Comparison of ENCODE assay signal across 20 mouse cellular contexts in the genomic region with DNA sequence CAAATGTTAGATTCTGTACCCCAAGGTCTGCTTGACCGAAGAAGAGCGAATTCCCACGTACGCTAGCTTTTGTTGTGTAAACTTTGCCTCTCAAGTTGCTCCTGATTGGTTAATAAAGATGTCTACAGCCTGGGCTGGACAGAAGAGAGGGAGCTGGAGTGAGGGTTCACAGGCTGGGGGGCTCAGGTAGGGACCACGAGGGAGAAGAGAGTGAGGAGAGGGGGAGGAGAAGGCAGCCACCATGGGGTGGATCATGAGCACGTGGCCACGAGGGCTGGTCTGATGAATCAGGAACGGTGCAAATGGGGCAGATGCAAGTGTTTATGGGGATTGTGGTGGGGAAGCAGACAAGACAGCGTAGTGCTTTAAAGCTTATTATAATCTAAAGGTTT. TPM values are rescaled to one million over a fixed set of nuclear protein-coding genes. Genes with fewer than 3 reads are reported as not detected.
A peak's percentile ranks its signal among the peaks of the same experiment; 100 is the strongest.
DNase-seq lines count a peak whose midpoint lies in the region; ATAC-seq and TF ChIP-seq lines count a peak whose summit lies in the region.
"Had no signal": no experiment of that assay in that cellular context is flagged by ENCODE, and none has a peak within 500 bp of the region (broad histone marks: within the 10 kb centered on the region; RNA-seq: fewer than 3 reads in every experiment).

No protein-coding gene starts in this region.

- H3K36me3 ChIP-seq in kidney, adult 2 months (ENCODE audit: control insufficient read depth, insufficient read depth, low read length) = no peaks in the 10 kb centered on the region
- no peaks in the 10 kb centered on the region for H3K36me3 ChIP-seq in liver, embryonic 16.5 days (ENCODE audit: control insufficient read depth, insufficient read depth)
- H3K36me3 ChIP-seq in intestine, embryonic 14.5 days (ENCODE audit: control insufficient read depth, insufficient read depth, low read length) = no peaks in the 10 kb centered on the region
- no peaks in the 10 kb centered on the region for H3K36me3 ChIP-seq in myocyte (ENCODE audit: control insufficient read depth, insufficient read depth)
- H3K36me3 ChIP-seq: embryonic facial prominence, embryonic 15.5 days; midbrain, embryonic 13.5 days; neural tube, embryonic 15.5 days had no signal

- no peak overlapping the region for H3K9ac ChIP-seq in liver, embryonic 16.5 days (ENCODE audit: low read depth, low read length)
- no peak overlapping the region for H3K9ac ChIP-seq in intestine, embryonic 14.5 days (ENCODE audit: low read length)
- H3K9ac ChIP-seq: embryonic facial prominence, embryonic 15.5 days; hindbrain, embryonic 14.5 days; liver, embryonic 14.5 days; midbrain, embryonic 13.5 days; neural tube, embryonic 15.5 days had no signal

- no peak overlapping the region for H3ac ChIP-seq in myocyte (ENCODE audit: control insufficient read depth, insufficient read length)

- TF ChIP-seq CTCF in kidney, adult 2 months (conservative IDR thresholded peaks at IDR 0.05; ENCODE audit: insufficient read depth, insufficient read length, low read depth, low read length) = no peak

- peak overlapping the region; percentile 74 for H3K27ac ChIP-seq in kidney, adult 2 months (ENCODE audit: insufficient read depth, low read depth, low read length)
- no peak overlapping the region for H3K27ac ChIP-seq in liver, embryonic 16.5 days (ENCODE audit: low read length)
- no peak overlapping the region for H3K27ac ChIP-seq in intestine, embryonic 14.5 days (ENCODE audit: low read depth)
- H3K27ac ChIP-seq: embryonic facial prominence, embryonic 15.5 days; hindbrain, embryonic 14.5 days; liver, embryonic 14.5 days; macrophage; midbrain, embryonic 13.5 days; neural tube, embryonic 15.5 days had no signal

- WGBS in kidney, adult 2 months = 48% methylated on average over 9 of the region's 9 CpGs
- 59% methylated on average over 9 of the region's 9 CpGs for WGBS in liver, embryonic 16.5 days (ENCODE audit: insufficient replicate concordance)
- 56% methylated on average over 9 of the region's 9 CpGs for WGBS in intestine, embryonic 14.5 days

- H3K9me3 ChIP-seq in liver, embryonic 16.5 days (replicated peaks; ENCODE audit: control insufficient read depth, low read length) = no peaks in the 10 kb centered on the region
- no peaks in the 10 kb centered on the region for H3K9me3 ChIP-seq in intestine, embryonic 14.5 days (ENCODE audit: control insufficient read depth, low read length)
- H3K9me3 ChIP-seq: embryonic facial prominence, embryonic 15.5 days; midbrain, embryonic 13.5 days; neural tube, embryonic 15.5 days had no signal

- H3K27me3 ChIP-seq in kidney, adult 2 months (replicated peaks; ENCODE audit: control insufficient read depth, insufficient read depth, low read length) = no peaks in the 10 kb centered on the region
- no peaks in the 10 kb centered on the region for H3K27me3 ChIP-seq in liver, embryonic 16.5 days (ENCODE audit: control insufficient read depth, insufficient read depth, low read depth, low read length)
- H3K27me3 ChIP-seq in intestine, embryonic 14.5 days (replicated peaks; ENCODE audit: control insufficient read depth, insufficient read depth, low read length) = no peaks in the 10 kb centered on the region
- H3K27me3 ChIP-seq in myocyte (ENCODE audit: control insufficient read depth, insufficient read depth, insufficient read length) = no peaks in the 10 kb centered on the region
- H3K27me3 ChIP-seq: embryonic facial prominence, embryonic 15.5 days; midbrain, embryonic 13.5 days; neural tube, embryonic 15.5 days had no signal

- H3K4me2 ChIP-seq in liver, embryonic 16.5 days (ENCODE audit: low read depth, low read length) = no peak overlapping the region
- H3K4me2 ChIP-seq in intestine, embryonic 14.5 days (ENCODE audit: low read length) = peak overlapping the region; percentile 28; the same call in 1 of the 2 replicates
- H3K4me2 ChIP-seq in myocyte (ENCODE audit: low read depth) = peak overlapping the region; percentile 66
- H3K4me2 ChIP-seq: embryonic facial prominence, embryonic 15.5 days; hindbrain, embryonic 14.5 days; midbrain, embryonic 13.5 days; neural tube, embryonic 15.5 days had no signal

- peaks cover 21% of the 10 kb centered on the region for H3K4me1 ChIP-seq in kidney, adult 2 months (ENCODE audit: control insufficient read depth, insufficient read depth, low read length)
- no peaks in the 10 kb centered on the region for H3K4me1 ChIP-seq in liver, embryonic 16.5 days (ENCODE audit: control insufficient read depth, low read depth, low read length)
- H3K4me1 ChIP-seq in intestine, embryonic 14.5 days (replicated peaks; ENCODE audit: control insufficient read depth, insufficient read depth, low read length) = peaks cover 9% of the 10 kb centered on the region; the same call in 1 of the 2 replicates
- H3K4me1 ChIP-seq: embryonic facial prominence, embryonic 15.5 days; midbrain, embryonic 13.5 days; neural tube, embryonic 15.5 days had no signal

- no peak for DNase-seq in kidney, adult 2 months
- DNase-seq in kidney, postnatal 25 days = no peak
- no peak for DNase-seq in liver
- DNase-seq in intestine, embryonic 14.5 days (ENCODE audit: low spot score) = no peak
- no peak for DNase-seq in ovary, postnatal 36 days (ENCODE audit: low spot score)
- DNase-seq in adrenal gland, postnatal 10 days = no peak
- DNase-seq: B cell, adult 2 months; cerebellum, adult 9-11 months; gastrocnemius, postnatal 14 days; layer of hippocampus, postnatal 36 days had no signal

- H3K79me2 ChIP-seq in myocyte (ENCODE audit: control insufficient read depth, insufficient read depth) = no peaks in the 10 kb centered on the region

- ATAC-seq in liver, embryonic 16.5 days (ENCODE audit: low read depth) = 0 out of 2 replicates have a peak, but pooled peaks have one; percentile 13
- ATAC-seq in intestine, embryonic 14.5 days (replicated peaks; ENCODE audit: low FRiP score, low TSS enrichment, low read depth) = no peak
- ATAC-seq: activated CD4-positive, CD25-positive, alpha-beta regulatory T cell, adult 4 months; midbrain, embryonic 13.5 days had no signal

- no peak overlapping the region for H3K4me3 ChIP-seq in kidney, adult 2 months (ENCODE audit: insufficient read depth, low read depth, low read length)
- no peak overlapping the region for H3K4me3 ChIP-seq in liver, embryonic 16.5 days (ENCODE audit: low read depth, low read length)
- no peak overlapping the region for H3K4me3 ChIP-seq in intestine, embryonic 14.5 days (ENCODE audit: low read depth, low read length)
- H3K4me3 ChIP-seq in myocyte = no peak overlapping the region
- H3K4me3 ChIP-seq: embryonic facial prominence, embryonic 15.5 days; midbrain, embryonic 13.5 days; neural tube, embryonic 15.5 days had no signal

- no peak for TF ChIP-seq POLR2A in kidney, adult 2 months (IDR thresholded peaks at IDR 0.05; ENCODE audit: low read depth, low read length)
- TF ChIP-seq POLR2A in myocyte (IDR thresholded peaks at IDR 0.05; ENCODE audit: insufficient read length, low read depth) = no peak

TF ChIP-seq in myocyte, 11 proteins besides CTCF, POLR2A, EP300 and RAD21:
- TF ChIP-seq REST (IDR thresholded peaks at IDR 0.05; ENCODE audit: insufficient read depth, insufficient read length) = no peak
- TF ChIP-seq MYOD1 (IDR thresholded peaks at IDR 0.05; ENCODE audit: control insufficient read depth in 1 of 3, insufficient read length in 2 of 3, low read depth in 2 of 3) = no peak
- no peak for TF ChIP-seq POLR2AphosphoS2 (IDR thresholded peaks at IDR 0.05; ENCODE audit: insufficient read length, low read depth)
- TF ChIP-seq E2F4 (IDR thresholded peaks at IDR 0.05; ENCODE audit: insufficient read depth) = no peak
- no peak for TF ChIP-seq MAX (IDR thresholded peaks at IDR 0.05; ENCODE audit: low read depth)
- no peak for TF ChIP-seq SRF (IDR thresholded peaks at IDR 0.05; ENCODE audit: control insufficient read depth, insufficient read length, low read depth)
- no peak for TF ChIP-seq USF1 (IDR thresholded peaks at IDR 0.05; ENCODE audit: low read depth)
- no peak for TF ChIP-seq TCF3 (IDR thresholded peaks at IDR 0.05; ENCODE audit: insufficient read length, low read depth)
- no peak for TF ChIP-seq TCF12 (IDR thresholded peaks at IDR 0.05; ENCODE audit: insufficient read depth, poor library complexity, severe bottlenecking)
- TF ChIP-seq MYOG (IDR thresholded peaks at IDR 0.05; ENCODE audit: control insufficient read depth in 1 of 3, insufficient read depth in 1 of 3, insufficient read length in 2 of 3, low read depth in 2 of 3) = no peak
- no peak for TF ChIP-seq CEBPB (IDR thresholded peaks at IDR 0.05; ENCODE audit: insufficient read depth, poor library complexity, severe bottlenecking)

RNA-seq across cellular contexts. Expression of gene Slc22a5, which starts 13.1 kb away (rescaled TPM):
- 188 and 195 TPM in 2 replicates for polyA plus RNA-seq in kidney, adult 2 months (2012; rRNA removed)
- 2.4 and 2.6 TPM in 2 replicates for polyA plus RNA-seq in liver, embryonic 16.5 days (2015; fragmentation: Nextera tagmentation; extraction: Ambion mirVana)
- polyA plus RNA-seq in intestine, embryonic 14.5 days (2014; fragmentation: Nextera tagmentation; extraction: Ambion mirVana) = 9.4 and 11.8 TPM in 2 replicates
- polyA plus RNA-seq in myocyte (2012; fragmentation: generic; extraction: Trizol) = 5.1 TPM
- 10 to 100 TPM; 33.7 to 40.7 TPM for total RNA-seq in adrenal gland, postnatal 10 days (2021)

RNA-seq across cellular contexts. Expression of gene Gm12216, which starts 45.5 kb away (rescaled TPM):
- polyA plus RNA-seq in kidney, adult 2 months (2012; rRNA removed) = 5.4 and 5.8 TPM in 2 replicates
- polyA plus RNA-seq in liver, embryonic 16.5 days (2015; fragmentation: Nextera tagmentation; extraction: Ambion mirVana) = 0.08 and 0.44 TPM in 2 replicates
- 1.4 and 1.9 TPM in 2 replicates for polyA plus RNA-seq in intestine, embryonic 14.5 days (2014; fragmentation: Nextera tagmentation; extraction: Ambion mirVana)
- polyA plus RNA-seq in myocyte (2012; fragmentation: generic; extraction: Trizol) = 1.6 TPM
- 1 to 10 TPM; 5.7 to 7.9 TPM for total RNA-seq in adrenal gland, postnatal 10 days (2021)
- polyA plus RNA-seq: forebrain, embryonic 11.5 days; hindbrain, embryonic 14.5 days had no signal

Comparison
In these comparisons a context has a peak if more than half of its experiments do, and no peak if none do; other contexts are left out.
1. RNA of gene Slc22a5, which starts 13.1 kb away (polyA plus RNA-seq): 188 to 195 TPM in kidney, adult 2 months; 9.4 to 11.8 TPM in intestine, embryonic 14.5 days, 5.1 TPM in myocyte (single experiment) and 2.4 to 2.6 TPM in liver, embryonic 16.5 days; every median in the first group is over 10 times any median in the second.